Mouse (Mus musculus): ENCODE measurements around the gene Spata46. TPM values are rescaled to one million over a fixed set of nuclear protein-coding genes. Genes with fewer than 3 reads are reported as not detected.

Gene Spata46
- polyA plus RNA-seq, 1 experiment from 2014 or later: 1.5 TPM

DNA sequence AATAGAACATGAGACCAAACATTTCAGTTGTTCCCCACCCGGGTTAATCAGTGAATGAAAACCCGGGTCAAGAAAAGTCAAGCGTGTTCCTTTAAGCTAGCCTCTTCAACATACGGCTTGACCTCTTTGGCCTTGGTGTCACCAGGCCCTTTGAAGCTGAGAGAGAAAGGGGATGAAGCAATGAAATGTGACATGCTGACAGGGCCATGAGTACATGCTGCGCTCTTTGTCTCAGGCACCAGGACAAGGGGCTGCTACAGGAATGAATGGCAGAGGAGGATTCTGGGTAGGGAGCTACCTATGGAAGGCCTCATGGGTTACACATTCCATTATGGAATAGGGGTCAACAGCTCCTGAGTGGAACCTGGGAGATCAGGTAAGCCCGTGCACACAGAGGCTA is 5.5 kb upstream of the Spata46 start:
- no peaks in the 10 kb centered on the region for H3K27me3 ChIP-seq (ENCODE audit: insufficient read depth, poor library complexity, severe bottlenecking)
- WGBS: 28% methylated on average over 6 of the region's 6 CpGs
- H3K27ac ChIP-seq: peak overlapping the region; percentile 29; the same call in 1 of the 2 replicates
- no peaks in the 10 kb centered on the region for H3K36me3 ChIP-seq
- H3K4me3 ChIP-seq: no peak overlapping the region
- H3K9me3 ChIP-seq: no peaks in the 10 kb centered on the region
- DNase-seq (ENCODE audit: low spot score): peak; percentile 56
- H3K4me1 ChIP-seq (replicated peaks): peaks cover 18% of the 10 kb centered on the region

DNA sequence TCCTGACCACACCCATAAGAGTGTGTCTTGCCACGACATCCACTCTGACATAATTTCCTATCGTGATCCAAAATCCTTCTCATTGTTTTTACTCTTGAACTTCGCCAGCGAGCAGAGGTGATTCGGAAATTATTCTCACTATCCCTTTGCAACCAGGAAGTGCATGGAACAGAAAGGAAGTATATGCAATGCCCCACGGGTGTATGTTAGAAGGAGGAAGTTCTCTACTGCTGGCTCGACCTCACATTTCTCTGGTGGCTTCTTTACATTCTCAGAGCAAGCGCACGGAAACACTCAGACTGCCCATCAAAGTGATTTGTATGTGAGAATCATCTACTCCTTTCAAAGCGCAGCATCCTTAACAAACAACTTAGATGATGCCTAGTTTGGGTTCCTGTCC is 3.6 kb upstream of the Spata46 start:
- Histone ChIP-seq H3K36me3 (no peaks in the 10 kb centered on the region), H3K9me3 (no peaks in the 10 kb centered on the region), H3K27ac (no peak overlapping the region), H3K4me1 (replicated peaks) (peaks cover 15% of the 10 kb centered on the region), H3K27me3 (ENCODE audit: insufficient read depth, poor library complexity, severe bottlenecking) (no peaks in the 10 kb centered on the region), H3K4me3 (no peak overlapping the region)
- 92% methylated on average over 10 of the region's 10 CpGs for WGBS
- DNase-seq (ENCODE audit: low spot score): no peak

- Histone ChIP-seq H3K36me3 (no peaks in the 10 kb centered on the region), H3K27ac (no peak within 1 kb of the TSS), H3K4me1 (replicated peaks) (peaks cover 15% of the 10 kb centered on the region), H3K4me3 (no peak within 1 kb of the TSS), H3K27me3 (ENCODE audit: insufficient read depth, poor library complexity, severe bottlenecking) (no peaks in the 10 kb centered on the region), H3K9me3 (no peaks in the 10 kb centered on the region)
- 95% methylated on average over 4 of the region's 4 CpGs for WGBS
- DNase-seq (ENCODE audit: low spot score): no peak
These were observed 2.4 kb upstream of the Spata46 start, which contains the start of gene Gm7694 for GRCm38 (mm10) chr1:170306232-170306631. Gene Gm7694 (minus strand): TSS chr1:170306332.

DNA sequence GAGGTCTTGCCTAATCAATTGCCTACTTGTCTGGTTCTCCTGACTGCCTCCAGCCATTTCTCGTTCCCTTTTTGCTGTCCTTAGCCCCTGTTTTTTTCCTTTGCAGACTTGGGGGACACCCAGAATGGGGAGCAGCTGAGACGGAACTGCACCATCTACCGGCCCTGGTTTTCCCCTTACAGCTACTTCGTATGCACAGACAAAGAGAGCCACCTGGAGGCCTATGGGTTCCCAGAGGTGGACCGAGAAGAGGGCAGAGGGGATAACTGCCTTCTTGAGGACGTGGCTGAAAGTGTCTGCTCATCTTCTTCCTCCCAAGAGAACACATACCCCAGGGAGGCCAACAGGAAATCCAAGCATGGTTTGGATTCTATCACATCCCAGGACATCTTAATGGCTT is 2.8 kb downstream of the Spata46 start:
- Histone ChIP-seq H3K27me3 (ENCODE audit: insufficient read depth, poor library complexity, severe bottlenecking) (no peaks in the 10 kb centered on the region), H3K4me1 (replicated peaks) (peaks cover 4% of the 10 kb centered on the region; the same call in 1 of the 2 replicates), H3K27ac (no peak overlapping the region), H3K36me3 (no peaks in the 10 kb centered on the region), H3K4me3 (no peak overlapping the region), H3K9me3 (no peaks in the 10 kb centered on the region)
- WGBS: 77% methylated on average over 6 of the region's 6 CpGs
- no peak for DNase-seq (ENCODE audit: low spot score)

DNA sequence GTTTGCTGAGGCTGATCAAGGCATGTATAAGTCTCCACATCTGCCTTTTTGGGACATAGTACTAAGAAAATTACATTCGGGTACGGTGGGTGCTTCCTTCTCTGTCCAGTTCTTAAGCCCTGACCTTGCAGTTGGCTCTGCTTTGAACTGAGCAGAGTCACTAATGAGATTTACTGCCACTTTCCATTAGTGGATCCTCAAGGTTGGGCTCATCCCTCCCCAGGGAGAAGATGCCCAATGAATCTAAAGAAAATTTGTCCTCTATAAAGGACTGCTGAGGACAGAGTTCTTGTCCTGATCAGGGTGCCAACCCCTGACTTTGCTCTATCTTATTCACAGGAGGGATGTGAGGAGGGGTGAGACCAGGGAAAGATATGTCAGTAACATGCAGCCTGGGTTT is 13.4 kb downstream of the Spata46 start:
- Histone ChIP-seq H3K4me3 (no peak overlapping the region), H3K36me3 (0 out of 2 replicates have a peak, but pooled peaks cover 5% of the 10 kb centered on the region)
- 92% methylated on average over 2 of the region's 2 CpGs for WGBS

DNA sequence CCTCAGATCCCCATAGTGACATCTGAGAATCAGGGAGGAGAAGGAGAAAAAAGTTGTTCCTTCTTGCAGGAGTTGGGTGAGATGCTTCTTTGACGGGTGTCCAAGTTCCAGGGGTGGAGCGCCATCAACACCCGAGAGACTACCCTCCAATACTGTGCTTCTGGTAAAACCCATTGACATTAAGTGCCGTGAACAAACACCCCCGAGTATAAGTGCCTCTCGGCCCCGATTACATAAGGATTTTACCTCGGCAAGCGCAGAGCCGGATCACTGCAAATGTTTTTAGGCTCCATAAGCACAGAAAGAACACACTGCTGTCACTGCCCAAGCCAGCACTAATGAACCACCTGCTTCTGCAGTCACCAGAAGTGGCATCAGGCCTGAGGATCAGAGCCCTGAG is 14.4 kb downstream of the Spata46 start:
- no peak for DNase-seq (ENCODE audit: low spot score)
- H3K27me3 ChIP-seq (ENCODE audit: insufficient read depth, poor library complexity, severe bottlenecking): no peaks in the 10 kb centered on the region
- H3K4me3 ChIP-seq: no peak overlapping the region
- WGBS: 93% methylated on average over 10 of the region's 10 CpGs
- no peaks in the 10 kb centered on the region for H3K4me1 ChIP-seq (replicated peaks)
- no peaks in the 10 kb centered on the region for H3K9me3 ChIP-seq
- no peak overlapping the region for H3K27ac ChIP-seq
- 0 out of 2 replicates have a peak, but pooled peaks cover 5% of the 10 kb centered on the region for H3K36me3 ChIP-seq

More for the DNA sequence above, 13.4 kb downstream of the Spata46 start:
- Histone ChIP-seq H3K9me3 (no peaks in the 10 kb centered on the region), H3K4me1 (replicated peaks) (no peaks in the 10 kb centered on the region), H3K27me3 (ENCODE audit: insufficient read depth, poor library complexity, severe bottlenecking) (no peaks in the 10 kb centered on the region), H3K27ac (no peak overlapping the region)
- DNase-seq (ENCODE audit: low spot score): no peak

GRCm38 (mm10) chr1:170324312-170324711 is 15.7 kb downstream of the Spata46 start:
- H3K4me1 ChIP-seq (replicated peaks): no peaks in the 10 kb centered on the region
- H3K9me3 ChIP-seq: no peaks in the 10 kb centered on the region
- H3K36me3 ChIP-seq: no peaks in the 10 kb centered on the region; the same call in 1 of the 2 replicates
- 93% methylated on average over 1 of the region's 1 CpGs for WGBS
- no peak for DNase-seq (ENCODE audit: low spot score)
- H3K4me3 ChIP-seq: no peak overlapping the region
- no peaks in the 10 kb centered on the region for H3K27me3 ChIP-seq (ENCODE audit: insufficient read depth, poor library complexity, severe bottlenecking)
- no peak overlapping the region for H3K27ac ChIP-seq

- H3K4me1 ChIP-seq (replicated peaks): no peaks in the 10 kb centered on the region
- no peaks in the 10 kb centered on the region for H3K27me3 ChIP-seq (ENCODE audit: insufficient read depth, poor library complexity, severe bottlenecking)
- H3K27ac ChIP-seq: no peak overlapping the region
- 93% methylated on average over 4 of the region's 4 CpGs for WGBS
- H3K9me3 ChIP-seq: no peaks in the 10 kb centered on the region
- no peak overlapping the region for H3K4me3 ChIP-seq
- no peak for DNase-seq (ENCODE audit: low spot score)
- H3K36me3 ChIP-seq: no peaks in the 10 kb centered on the region; the same call in 1 of the 2 replicates
These were observed 16.7 kb downstream of the Spata46 start for GRCm38 (mm10) chr1:170325277-170325676.

GRCm38 (mm10) chr1:170331926-170332325 is 23.3 kb downstream of the Spata46 start:
- H3K27me3 ChIP-seq (ENCODE audit: insufficient read depth, poor library complexity, severe bottlenecking): no peaks in the 10 kb centered on the region
- WGBS: 75% methylated on average over 6 of the region's 6 CpGs
- 0 out of 2 replicates have a peak, but pooled peaks cover 3% of the 10 kb centered on the region for H3K4me1 ChIP-seq (replicated peaks)
- no peaks in the 10 kb centered on the region for H3K9me3 ChIP-seq
- H3K36me3 ChIP-seq: no peaks in the 10 kb centered on the region; the same call in 1 of the 2 replicates
- no peak overlapping the region for H3K4me3 ChIP-seq
- no peak for DNase-seq (ENCODE audit: low spot score)
- H3K27ac ChIP-seq: no peak overlapping the region

GRCm38 (mm10) chr1:170332775-170333174 is 24.2 kb downstream of the Spata46 start:
- Histone ChIP-seq H3K27me3 (ENCODE audit: insufficient read depth, poor library complexity, severe bottlenecking) (no peaks in the 10 kb centered on the region), H3K36me3 (no peaks in the 10 kb centered on the region; the same call in 1 of the 2 replicates), H3K9me3 (no peaks in the 10 kb centered on the region), H3K4me3 (no peak overlapping the region), H3K4me1 (replicated peaks) (0 out of 2 replicates have a peak, but pooled peaks cover 3% of the 10 kb centered on the region), H3K27ac (no peak overlapping the region)
- WGBS: 78% methylated on average over 4 of the region's 4 CpGs
- DNase-seq (ENCODE audit: low spot score): no peak

GRCm38 (mm10) chr1:170339943-170340342 is 31.3 kb downstream of the Spata46 start:
- 96% methylated on average over 3 of the region's 3 CpGs for WGBS
- Histone ChIP-seq H3K27me3 (ENCODE audit: insufficient read depth, poor library complexity, severe bottlenecking) (no peaks in the 10 kb centered on the region), H3K4me3 (no peak overlapping the region), H3K4me1 (replicated peaks) (no peaks in the 10 kb centered on the region), H3K9me3 (no peaks in the 10 kb centered on the region), H3K27ac (no peak overlapping the region), H3K36me3 (no peaks in the 10 kb centered on the region)
- no peak for DNase-seq (ENCODE audit: low spot score)

GRCm38 (mm10) chr1:170343081-170343480 is 34.5 kb downstream of the Spata46 start:
- Histone ChIP-seq H3K27me3 (ENCODE audit: insufficient read depth, poor library complexity, severe bottlenecking) (no peaks in the 10 kb centered on the region), H3K36me3 (no peaks in the 10 kb centered on the region), H3K9me3 (no peaks in the 10 kb centered on the region), H3K27ac (no peak overlapping the region), H3K4me1 (replicated peaks) (no peaks in the 10 kb centered on the region), H3K4me3 (no peak overlapping the region)
- 81% methylated on average over 8 of the region's 8 CpGs for WGBS
- no peak for DNase-seq (ENCODE audit: low spot score)

DNA sequence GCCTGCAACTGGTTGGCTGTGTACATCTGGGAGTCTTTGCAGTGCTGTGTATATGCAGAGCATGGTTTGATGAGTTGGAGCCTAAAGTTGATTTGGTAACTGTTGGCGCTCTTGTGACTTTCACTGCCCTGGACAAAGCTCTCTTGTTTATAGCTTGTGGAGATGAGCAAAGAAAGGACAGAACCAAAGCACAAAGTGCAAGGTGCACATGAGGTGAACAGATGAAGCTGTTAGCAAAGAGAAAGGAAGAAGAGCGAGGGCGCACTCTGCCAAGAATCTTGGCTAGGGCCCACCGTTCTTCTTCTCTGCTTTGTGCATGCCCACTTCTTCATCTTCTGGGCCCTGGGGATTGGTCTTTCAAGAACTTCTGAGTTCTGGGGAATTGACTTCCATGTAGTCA is 35.3 kb downstream of the Spata46 start:
- no peak for DNase-seq (ENCODE audit: low spot score)
- no peaks in the 10 kb centered on the region for H3K27me3 ChIP-seq (ENCODE audit: insufficient read depth, poor library complexity, severe bottlenecking)
- no peaks in the 10 kb centered on the region for H3K9me3 ChIP-seq
- H3K4me3 ChIP-seq: no peak overlapping the region
- H3K4me1 ChIP-seq (replicated peaks): no peaks in the 10 kb centered on the region
- no peaks in the 10 kb centered on the region for H3K36me3 ChIP-seq
- WGBS: 97% methylated on average over 4 of the region's 4 CpGs
- H3K27ac ChIP-seq: no peak overlapping the region

GRCm38 (mm10) chr1:170346266-170346665 is 37.7 kb downstream of the Spata46 start:
- no peak overlapping the region for H3K27ac ChIP-seq
- no peak overlapping the region for H3K4me3 ChIP-seq
- H3K36me3 ChIP-seq: no peaks in the 10 kb centered on the region
- H3K4me1 ChIP-seq (replicated peaks): no peaks in the 10 kb centered on the region
- H3K27me3 ChIP-seq (ENCODE audit: insufficient read depth, poor library complexity, severe bottlenecking): no peaks in the 10 kb centered on the region
- no peaks in the 10 kb centered on the region for H3K9me3 ChIP-seq
- DNase-seq (ENCODE audit: low spot score): no peak
- 87% methylated on average over 3 of the region's 3 CpGs for WGBS
